Comparison of ENCODE assay signal across 18 mouse cellular contexts in genomic region chr16:73203542-73203941, GRCm38 (mm10).
"Had no signal": no experiment of that assay in that cellular context is flagged by ENCODE, and none has a peak within 500 bp of the region (broad histone marks: within the 10 kb centered on the region; RNA-seq: fewer than 3 reads in every experiment).

No protein-coding gene starts in this region.

- H3K4me3 ChIP-seq: kidney, embryonic 15.5 days; liver, embryonic 13.5 days; midbrain, embryonic 12.5 days; midbrain, embryonic 15.5 days; myocyte; neural tube, embryonic 13.5 days; stomach, embryonic 15.5 days had no signal

- H3K4me2 ChIP-seq: kidney, embryonic 15.5 days; liver, embryonic 13.5 days; midbrain, embryonic 12.5 days; midbrain, embryonic 15.5 days; neural tube, embryonic 13.5 days; stomach, embryonic 15.5 days had no signal

- H3K9me3 ChIP-seq: kidney, embryonic 15.5 days; liver, embryonic 13.5 days; midbrain, embryonic 12.5 days; midbrain, embryonic 15.5 days; neural tube, embryonic 13.5 days; stomach, embryonic 15.5 days had no signal

- H3K27ac ChIP-seq: kidney, embryonic 15.5 days; liver, embryonic 13.5 days; midbrain, embryonic 12.5 days; midbrain, embryonic 15.5 days; neural tube, embryonic 13.5 days; stomach, embryonic 15.5 days had no signal

- H3K27me3 ChIP-seq: kidney, embryonic 15.5 days; liver, embryonic 13.5 days; midbrain, embryonic 12.5 days; midbrain, embryonic 15.5 days; neural tube, embryonic 13.5 days; stomach, embryonic 15.5 days had no signal

- H3K36me3 ChIP-seq: kidney, embryonic 15.5 days; liver, embryonic 13.5 days; midbrain, embryonic 12.5 days; midbrain, embryonic 15.5 days; neural tube, embryonic 13.5 days; stomach, embryonic 15.5 days had no signal

- ATAC-seq: midbrain, embryonic 15.5 days had no signal

- H3K9ac ChIP-seq: kidney, embryonic 15.5 days; liver, embryonic 13.5 days; midbrain, embryonic 12.5 days; midbrain, embryonic 15.5 days; neural tube, embryonic 13.5 days; stomach, embryonic 15.5 days had no signal

- H3K4me1 ChIP-seq: kidney, embryonic 15.5 days; liver, embryonic 13.5 days; midbrain, embryonic 15.5 days; stomach, embryonic 15.5 days had no signal

- DNase-seq: kidney, adult 11 months; kidney, adult 8-10 months; kidney, postnatal 10 days; kidney, postnatal 36 days; liver, embryonic 13.5 days; lung, adult 2 months; lung, postnatal 14 days; lung, postnatal 4 days; retina, postnatal 1 day; right cerebral cortex, postnatal 25 days; spleen, adult 18-20 months; thymus, postnatal 25 days had no signal
